Mouse (Mus musculus) kidney, embryonic 16.5 days (tissue): ENCODE data around the gene Trim65. TPM values are rescaled to one million over a fixed set of nuclear protein-coding genes. Genes with fewer than 3 reads are reported as not detected.

Experiments
- ATAC-seq: fragments of 200-750 bp; cut with Nextera tagmentation; 2 replicates; pipeline ENCODE4 v1.8.0; 2017; ENCODE audit warnings: moderate TSS enrichment; ENCODE audit not compliant: low FRiP score, low TSS enrichment
- H3K27ac ChIP-seq: fragments of 300-500 bp; sonication (generic); 2 replicates; pipeline ENCODE4 v1.5.1; 2014; ENCODE audit warnings: low read length
- H3K27me3 ChIP-seq: fragments of 300-500 bp; sonication (generic); 2 replicates; pipeline ENCODE4 v1.6.1; 2014; ENCODE audit warnings: low read length, control low read depth, mixed read lengths; ENCODE audit not compliant: insufficient read depth
- H3K36me3 ChIP-seq: fragments of 300-500 bp; sonication (generic); 2 replicates; pipeline ENCODE4 v1.6.1; 2014; ENCODE audit warnings: low read length, control low read depth, mixed read lengths; ENCODE audit not compliant: insufficient read depth
- H3K4me1 ChIP-seq: fragments of 300-500 bp; sonication (generic); 2 replicates; pipeline ENCODE4 v1.6.1; 2014; ENCODE audit warnings: low read length, control low read depth, mixed read lengths; ENCODE audit not compliant: insufficient read depth
- H3K4me2 ChIP-seq: fragments of 300-500 bp; sonication (generic); replicated peaks from 2 replicates; pipeline ENCODE4 v1.6.1; 2014; ENCODE audit warnings: low read depth, low read length
- H3K4me3 ChIP-seq: fragments of 300-500 bp; sonication (generic); 2 replicates; pipeline ENCODE4 v1.5.1; 2014; ENCODE audit warnings: mild to moderate bottlenecking, low read length
- H3K9ac ChIP-seq: fragments of 300-500 bp; sonication (generic); replicated peaks from 2 replicates; pipeline ENCODE4 v1.6.1; 2014; ENCODE audit warnings: low read length
- H3K9me3 ChIP-seq: fragments of 300-500 bp; sonication (generic); 2 replicates; pipeline ENCODE4 v1.6.1; 2016; ENCODE audit warnings: low read length, control low read depth
- WGBS: fragments of 180-500 bp; shearing (Covaris S2); extraction: QIAGEN DNeasy Blood & Tissue Kit; methylation state at CpG from one replicate; pipeline ENCODE4 v1.1.7; 2014; 5-methylcytosine and 5-hydroxymethylcytosine counted together
- polyA plus RNA-seq: library from polyadenylated mRNA; unstranded; fragments of >200 nt; fragmentation: Nextera tagmentation; extraction: Ambion mirVana; gene quantifications from 2 replicates; pipeline ENCODE4 v1.2.1, GENCODE M21; 2015

The Trim65 gene
- polyA plus RNA-seq, 1 experiment from 2014 or later = 4.9 TPM

DNA sequence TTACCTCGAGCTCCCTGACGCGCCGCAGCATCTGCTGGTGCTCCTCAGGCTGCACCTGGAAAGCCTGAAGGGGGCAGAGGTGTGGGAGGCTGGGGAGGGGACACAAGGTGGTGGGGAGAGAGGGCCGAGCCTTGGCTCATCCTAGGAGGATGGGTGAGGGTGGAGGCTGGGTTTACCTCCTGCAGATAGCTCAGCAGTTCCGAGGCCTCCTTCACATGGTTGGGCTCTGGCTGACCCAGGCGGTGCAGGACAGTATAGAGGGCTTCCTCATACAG is 54.7 kb downstream of the Trim65 start:
- Histone ChIP-seq H3K4me2 (no peak overlapping the region), H3K9ac (no peak overlapping the region), H3K9me3 (no peaks in the 10 kb centered on the region), H3K27me3 (no peaks in the 10 kb centered on the region), H3K4me3 (no peak overlapping the region), H3K36me3 (peaks cover 19% of the 10 kb centered on the region), H3K4me1 (peaks cover 20% of the 10 kb centered on the region), H3K27ac (no peak overlapping the region)
- 74% methylated on average over 7 of the region's 7 CpGs for WGBS
- no peak for ATAC-seq

DNA sequence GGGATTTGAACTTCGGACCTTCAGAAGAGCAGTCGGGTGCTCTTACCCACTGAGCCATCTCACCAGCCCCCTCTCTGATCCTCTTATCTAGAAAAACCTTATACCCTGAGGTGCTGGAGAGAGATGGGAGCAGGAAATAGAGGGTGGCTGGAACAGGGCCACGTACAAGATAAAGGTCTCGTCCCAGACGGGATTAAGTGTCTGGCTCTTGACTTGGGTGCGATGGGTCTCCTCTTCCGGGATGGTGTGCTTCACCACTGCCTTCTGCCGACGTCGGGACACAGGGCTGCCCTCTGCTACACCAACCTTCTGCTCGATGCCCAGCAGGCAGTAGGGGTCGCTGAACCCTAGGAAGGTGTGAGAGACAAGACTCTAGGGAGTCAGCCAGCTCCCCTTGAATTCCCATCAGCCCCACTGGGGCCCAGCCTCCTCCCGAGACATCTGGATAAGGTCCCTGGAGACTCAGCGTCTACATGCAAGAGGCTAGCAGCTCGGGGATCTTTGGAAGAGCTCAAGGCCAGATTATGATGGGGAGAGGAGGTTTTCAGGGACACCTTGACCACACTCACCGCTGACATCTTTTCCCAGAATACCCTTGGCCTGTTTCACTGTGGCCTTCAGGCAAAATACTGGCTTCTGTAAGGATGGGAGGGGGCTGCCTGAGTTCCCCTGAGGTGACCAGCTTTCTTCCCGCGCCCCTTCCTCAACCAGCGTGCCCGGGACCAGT is 55.2 kb downstream of the Trim65 start:
- Histone ChIP-seq H3K27ac (no peak overlapping the region), H3K36me3 (peaks cover 15% of the 10 kb centered on the region), H3K9ac (no peak overlapping the region), H3K4me3 (no peak overlapping the region), H3K4me2 (no peak overlapping the region), H3K4me1 (peaks cover 20% of the 10 kb centered on the region), H3K9me3 (no peaks in the 10 kb centered on the region), H3K27me3 (no peaks in the 10 kb centered on the region)
- no peak for ATAC-seq
- WGBS = 56% methylated on average over 20 of the region's 20 CpGs

DNA sequence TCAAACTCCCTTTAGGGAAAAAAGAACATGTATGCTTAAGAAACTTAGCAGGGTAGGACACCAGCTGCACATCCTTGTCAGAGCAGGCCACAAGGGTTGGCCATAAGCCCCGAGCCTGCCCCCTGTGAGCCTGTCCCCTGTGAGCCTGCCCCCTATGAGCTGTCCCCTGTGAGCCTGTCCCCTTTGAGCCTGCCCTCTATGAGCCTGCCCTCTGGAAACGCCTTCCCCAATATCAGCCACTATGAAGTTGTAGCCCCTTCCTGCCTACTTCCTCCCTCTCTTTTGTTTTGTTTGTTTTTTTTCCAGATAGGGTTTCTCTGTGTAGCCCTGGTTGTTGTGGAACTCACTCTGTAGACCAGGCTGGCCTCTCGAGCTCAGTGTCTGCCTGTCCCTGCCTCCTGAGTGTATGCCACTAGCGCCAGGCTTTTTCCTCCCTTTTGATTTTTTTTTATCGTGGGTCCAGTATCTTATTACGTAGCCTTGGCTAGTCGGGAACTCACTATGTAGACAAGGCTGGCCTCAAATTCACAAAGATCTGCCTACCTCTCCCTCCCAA is 56.4 kb downstream of the Trim65 start:
- 44% methylated on average over 7 of the region's 7 CpGs for WGBS
- no peak overlapping the region for H3K9ac ChIP-seq
- H3K4me1 ChIP-seq = peaks cover 20% of the 10 kb centered on the region

DNA sequence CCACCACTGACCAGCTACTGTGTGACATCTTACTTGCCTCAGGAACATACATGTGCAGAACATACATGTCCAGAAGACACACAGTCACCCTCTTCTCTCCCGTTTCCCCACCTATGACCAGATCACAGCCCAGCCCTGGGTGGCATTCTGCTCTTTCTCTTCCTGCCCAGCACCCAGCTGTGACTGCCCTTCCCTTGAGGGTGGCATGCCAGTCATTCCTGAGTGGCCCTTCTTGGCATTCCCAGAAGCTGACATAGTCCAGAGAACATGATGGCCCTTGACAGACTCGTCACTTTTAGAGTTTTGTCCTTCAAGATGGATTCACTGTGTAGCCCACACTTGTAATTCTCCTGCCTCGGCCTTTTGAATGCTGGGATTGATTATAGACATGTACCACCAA is 58.3 kb downstream of the Trim65 start:
- no peaks in the 10 kb centered on the region for H3K27me3 ChIP-seq
- no peak for ATAC-seq
- H3K4me1 ChIP-seq = peaks cover 4% of the 10 kb centered on the region
- H3K9me3 ChIP-seq = no peaks in the 10 kb centered on the region
- WGBS = 86% methylated on average over 3 of the region's 3 CpGs
- H3K9ac ChIP-seq = no peak overlapping the region
- H3K4me3 ChIP-seq = no peak overlapping the region
- no peak overlapping the region for H3K4me2 ChIP-seq
- H3K36me3 ChIP-seq = no peaks in the 10 kb centered on the region
- no peak overlapping the region for H3K27ac ChIP-seq

More for the DNA sequence above, 56.4 kb downstream of the Trim65 start:
- ATAC-seq = no peak
- H3K4me2 ChIP-seq = no peak overlapping the region
- H3K27me3 ChIP-seq = no peaks in the 10 kb centered on the region
- H3K4me3 ChIP-seq = no peak overlapping the region
- H3K36me3 ChIP-seq = peaks cover 8% of the 10 kb centered on the region
- H3K9me3 ChIP-seq = no peaks in the 10 kb centered on the region
- no peak overlapping the region for H3K27ac ChIP-seq

Other genes starting within 250 kb of the Trim65 start
- gene Smim5, start 231.2 kb downstream of the Trim65 start, polyA plus RNA-seq = 4.7 and 5.0 TPM in 2 replicates
- 11.8 and 12.8 TPM in 2 replicates for gene Smim6, start 219.1 kb downstream of the Trim65 start, polyA plus RNA-seq
- 35.9 and 38.9 TPM in 2 replicates for gene Sap30bp, start 197.8 kb downstream of the Trim65 start, polyA plus RNA-seq
- gene Recql5, start 197.7 kb downstream of the Trim65 start, polyA plus RNA-seq = 25.3 and 26.9 TPM in 2 replicates
- 2.5 and 3.4 TPM in 2 replicates for gene Itgb4, start 156.4 kb downstream of the Trim65 start, polyA plus RNA-seq
- 222 and 240 TPM in 2 replicates for gene Galk1, start 118.4 kb downstream of the Trim65 start, polyA plus RNA-seq
- 1,676 and 1,744 TPM in 2 replicates for gene H3f3b, start 103.2 kb downstream of the Trim65 start, polyA plus RNA-seq
- gene Unk, start 100.8 kb downstream of the Trim65 start, polyA plus RNA-seq = 41.2 and 46.6 TPM in 2 replicates
- 1.00 and 1.4 TPM in 2 replicates for gene Unc13d, start 53.2 kb downstream of the Trim65 start, polyA plus RNA-seq
- 99.4 and 123 TPM in 2 replicates for gene Wbp2, start 44.1 kb downstream of the Trim65 start, polyA plus RNA-seq
- 23.9 and 31.2 TPM in 2 replicates for gene Trim47, start 3.9 kb downstream of the Trim65 start, polyA plus RNA-seq
- gene Mrpl38, start 7.7 kb upstream of the Trim65 start, polyA plus RNA-seq = 119 and 120 TPM in 2 replicates
- 38.7 and 45.6 TPM in 2 replicates for gene Fbf1, start 37.0 kb upstream of the Trim65 start, polyA plus RNA-seq
- gene Ten1, start 67.7 kb upstream of the Trim65 start, polyA plus RNA-seq = 85.0 and 85.9 TPM in 2 replicates
- gene Acox1, start 67.9 kb upstream of the Trim65 start, polyA plus RNA-seq = 46.1 and 48.8 TPM in 2 replicates
- gene Evpl, start 106.9 kb upstream of the Trim65 start, polyA plus RNA-seq = 3.5 and 4.1 TPM in 2 replicates
- gene Srp68, start 143.1 kb upstream of the Trim65 start, polyA plus RNA-seq = 95.9 and 96.7 TPM in 2 replicates
- 0.14 and 0.19 TPM in 2 replicates for gene Galr2, start 149.8 kb upstream of the Trim65 start, polyA plus RNA-seq
- gene Exoc7, start 176.1 kb upstream of the Trim65 start, polyA plus RNA-seq = 71.5 and 72.5 TPM in 2 replicates
- gene Foxj1, start 204.3 kb upstream of the Trim65 start, polyA plus RNA-seq = 2.7 and 3.5 TPM in 2 replicates